Mouse (Mus musculus): ENCODE measurements around the gene Gm9125. TPM values are rescaled to one million over a fixed set of nuclear protein-coding genes. Genes with fewer than 3 reads are reported as not detected.
"Not testable (repeated sequence)": the region's sequence is repeated elsewhere in the genome, so short reads cannot be mapped to it uniquely, and the experiment has no call there.

Gm9125 gene
- not detected for total RNA-seq (2021)
- long read RNA-seq, experiment 1: 0 reads
- long read RNA-seq, experiment 2: 0 reads

GRCm38 (mm10) chr3:94054785-94055184 lies at the start of gene Gm9125:
Gm9125 (minus strand) TSS chr3:94054885.
- DNase-seq (ENCODE audit: low spot score): not testable (repeated sequence)

- not testable (repeated sequence) for DNase-seq (ENCODE audit: low spot score)
Observed at GRCm38 (mm10) chr3:94072544-94072943, 17.9 kb upstream of the Gm9125 start, which contains the start of gene Gm10697. Gm10697 (minus strand) TSS chr3:94072644.

- DNase-seq (ENCODE audit: low spot score): not testable (repeated sequence)
Observed at GRCm38 (mm10) chr3:94049566-94050121, 5.0 kb downstream of the Gm9125 start.

GRCm38 (mm10) chr3:94038241-94038640 lies 16.4 kb downstream of the Gm9125 start:
- DNase-seq (ENCODE audit: low spot score): not testable (repeated sequence)

GRCm38 (mm10) chr3:94034400-94034799 lies 20.3 kb downstream of the Gm9125 start:
- not testable (repeated sequence) for DNase-seq (ENCODE audit: low spot score)

Other genes with a start within 250 kb of the Gm9125 start
- not detected for gene Tdpoz3, start 228.9 kb downstream of the Gm9125 start, total RNA-seq (2021)
- gene Gm9117, start 111.3 kb downstream of the Gm9125 start, total RNA-seq (2021): not detected
- gene Tdpoz5, start 93.6 kb downstream of the Gm9125 start, total RNA-seq (2021): not detected
- not detected for gene Gm10697, start 17.8 kb upstream of the Gm9125 start, total RNA-seq (2021)
- not detected for gene Gm10696, start 123.3 kb upstream of the Gm9125 start, total RNA-seq (2021)
- gene Gm5286, start 141.8 kb upstream of the Gm9125 start, total RNA-seq (2021): not detected
- not detected for gene Gm4778, start 209.2 kb upstream of the Gm9125 start, total RNA-seq (2021)

All from gastrocnemius, adult 18-20 months (tissue).